Mouse (Mus musculus) layer of hippocampus, postnatal 25 days (tissue): ENCODE results near the gene Gm10837. TPM values are rescaled to one million over a fixed set of nuclear protein-coding genes. Genes with fewer than 3 reads are reported as not detected.

Source experiments
- DNase-seq, 2 experiments: peaks; one replicate each; pipeline ENCODE4 v3.0.0; 2022; ENCODE audit warnings: mixed read lengths in 2 of 2, low spot score in 1 of 2; ENCODE audit errors: extremely low spot score in 1 of 2
- total RNA-seq, 2 experiments: library from RNA; stranded (reverse); gene quantifications; 2 replicates each; pipeline ENCODE4 v1.2.3; 2021

Gene Gm10837
- total RNA-seq, 2 experiments from 2014 or later, result 0.23 TPM; not detected in 1

DNA sequence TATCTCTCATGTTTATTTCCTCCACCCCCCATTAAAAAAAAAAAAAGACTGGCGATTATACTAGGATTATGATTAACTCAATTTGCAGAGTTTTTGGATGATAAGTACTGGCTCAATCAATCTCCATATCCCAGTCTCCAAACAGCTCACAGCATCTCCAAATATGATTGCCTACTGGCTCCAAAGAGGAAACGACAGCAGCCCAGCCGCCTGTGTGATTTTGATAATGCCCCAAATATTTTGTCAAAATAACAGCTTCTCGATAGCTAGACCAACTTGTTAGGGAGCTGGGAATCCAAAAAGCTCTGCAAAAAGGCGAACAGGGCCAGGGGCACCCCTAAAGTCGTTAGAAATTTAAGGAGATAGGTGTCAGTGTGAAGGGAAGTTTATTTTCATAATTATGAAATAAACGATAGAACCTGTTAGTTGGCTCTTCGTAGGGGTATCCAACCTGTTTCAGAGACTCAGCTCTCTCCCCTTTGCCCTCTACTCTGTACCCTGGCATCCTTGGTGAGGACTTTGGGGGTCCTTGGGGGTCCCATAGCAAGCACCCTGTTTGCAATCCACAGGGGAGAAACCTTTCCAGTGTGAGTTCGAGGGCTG, 12.3 kb upstream of the Gm10837 start:
- DNase-seq, result no peak

DNA sequence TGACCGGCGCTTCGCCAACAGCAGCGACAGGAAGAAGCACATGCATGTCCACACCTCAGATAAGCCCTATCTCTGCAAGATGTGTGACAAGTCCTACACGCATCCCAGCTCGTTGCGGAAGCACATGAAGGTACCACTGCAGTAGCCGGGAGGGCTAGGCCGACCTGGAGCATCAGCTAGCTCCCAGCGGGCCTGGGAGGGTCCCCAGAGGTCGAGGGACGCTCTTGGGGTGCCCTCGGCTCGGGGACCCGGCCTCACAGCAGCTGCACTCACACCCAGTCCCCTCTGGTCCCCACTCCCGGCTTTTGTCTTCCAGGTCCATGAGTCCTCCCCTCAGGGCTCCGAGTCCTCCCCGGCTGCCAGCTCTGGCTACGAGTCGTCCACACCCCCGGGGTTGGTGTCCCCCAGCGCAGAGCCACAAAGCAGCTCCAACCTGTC, 11.8 kb upstream of the Gm10837 start:
- no peak for DNase-seq

DNA sequence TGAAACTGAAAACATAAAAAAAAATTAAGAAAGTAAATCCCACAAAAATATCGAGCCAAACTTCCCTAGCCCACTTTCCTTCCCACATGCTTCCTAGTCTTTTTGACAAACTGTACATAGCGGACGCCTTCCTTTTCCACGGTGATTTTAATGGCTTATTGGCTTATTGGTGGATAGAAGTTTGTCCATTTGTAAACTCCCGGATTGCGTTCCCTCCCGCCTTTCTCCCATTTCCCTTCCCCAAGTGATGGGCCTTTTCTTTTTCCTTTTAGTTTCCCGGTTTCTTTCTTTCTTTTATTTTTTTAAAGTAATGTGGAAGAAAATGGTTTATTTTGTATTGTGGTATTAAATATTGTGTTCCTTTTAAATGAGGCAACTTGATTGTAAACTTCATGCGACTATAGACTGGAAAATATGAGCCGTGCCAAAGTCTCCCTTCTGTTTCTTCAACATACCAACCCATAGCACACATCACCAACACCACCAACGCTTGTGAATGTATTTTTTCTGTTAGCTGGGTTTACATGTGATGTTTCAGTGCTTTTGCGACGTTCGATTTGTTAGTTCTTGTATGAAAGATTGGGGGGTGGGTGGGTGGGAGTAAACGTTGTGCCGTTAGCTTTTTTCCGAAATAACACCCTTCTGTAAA, 10.8 kb upstream of the Gm10837 start:
- DNase-seq, result no peak

DNA sequence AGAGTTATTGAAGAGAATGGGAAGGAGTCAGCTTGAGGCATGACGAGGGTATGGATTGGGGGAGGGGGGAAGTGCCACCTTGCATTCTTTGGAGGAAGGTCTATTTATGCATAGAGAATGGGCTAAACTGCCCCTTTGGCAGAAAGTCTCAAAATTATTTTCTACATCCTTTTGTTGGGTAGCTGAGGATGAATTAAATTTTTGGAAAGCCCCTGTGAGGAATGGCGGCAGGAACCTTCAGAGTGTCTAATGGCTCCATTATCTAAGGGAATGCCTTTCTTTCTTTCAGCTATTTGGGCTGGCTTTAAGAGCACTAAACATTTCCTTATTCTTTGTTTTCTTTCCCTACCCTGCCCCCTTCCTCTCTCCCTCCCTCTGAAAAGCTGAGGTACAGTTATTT, 10.0 kb upstream of the Gm10837 start:
- DNase-seq, result no peak

DNA sequence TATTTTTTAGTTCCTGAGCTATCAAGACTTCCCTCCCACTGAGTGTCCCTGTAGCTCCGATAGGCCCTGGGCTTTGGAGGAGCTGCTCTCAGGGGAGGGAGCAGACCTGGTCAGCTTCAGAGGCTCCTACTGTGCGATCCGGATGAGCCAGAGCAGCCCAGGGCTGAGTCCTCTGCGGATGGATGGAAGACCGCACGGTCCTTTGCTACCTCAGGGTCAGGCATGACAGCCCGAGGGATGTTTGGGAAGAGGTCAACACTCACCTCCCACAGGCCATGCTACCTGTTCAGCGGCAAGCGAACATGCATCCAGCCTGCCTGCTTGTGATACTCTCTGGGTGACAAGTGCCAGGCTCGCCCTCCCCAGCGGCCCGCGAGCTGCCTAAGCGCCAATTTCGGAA, 9.2 kb upstream of the Gm10837 start:
- no peak for DNase-seq

DNA sequence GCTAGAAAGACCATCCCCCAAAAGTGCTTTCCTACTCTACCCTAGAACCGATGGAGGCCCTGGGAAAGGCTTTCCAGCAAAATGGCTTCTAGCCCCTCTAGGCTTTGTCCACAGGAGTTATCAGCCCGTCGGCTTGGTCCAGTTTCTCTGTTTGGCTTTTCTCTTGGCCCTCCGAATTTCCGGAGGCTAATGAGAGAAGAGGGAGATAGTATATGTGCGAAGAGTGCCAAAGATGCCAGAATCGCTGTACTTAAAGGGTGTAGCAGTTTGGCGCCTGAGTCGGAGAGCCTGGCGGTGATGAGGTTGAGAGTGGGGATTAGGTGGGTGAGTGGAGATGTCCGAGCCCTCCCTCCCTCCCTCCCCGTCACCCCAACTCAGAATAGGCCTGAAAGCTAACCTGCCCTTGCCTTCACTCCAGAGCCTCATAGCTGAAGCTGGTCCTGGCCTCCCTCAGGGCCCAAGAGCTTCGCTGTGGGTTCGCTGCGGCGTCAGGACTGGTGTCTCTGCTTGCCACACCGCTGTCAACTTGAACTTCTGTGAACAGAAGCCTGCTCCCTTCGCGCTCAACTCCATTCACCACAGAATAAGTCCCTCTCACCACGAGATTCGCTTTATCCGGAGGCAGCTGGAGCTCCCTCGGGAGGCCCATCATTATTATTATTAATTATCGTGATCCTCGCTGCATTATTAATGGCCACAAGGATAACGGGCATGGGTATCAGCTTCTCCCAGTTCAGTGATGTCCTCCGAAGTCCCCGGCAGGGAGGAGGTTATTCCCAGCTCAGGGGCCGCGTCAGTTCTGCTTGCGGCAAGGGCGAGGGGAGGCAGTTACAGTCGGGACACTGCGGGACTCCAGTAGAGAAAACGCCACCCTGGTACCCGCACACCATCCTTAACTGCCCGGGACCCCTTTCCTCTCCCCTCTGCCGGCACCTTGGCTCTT, 8.0 kb upstream of the Gm10837 start:
- DNase-seq, result no peak

DNA sequence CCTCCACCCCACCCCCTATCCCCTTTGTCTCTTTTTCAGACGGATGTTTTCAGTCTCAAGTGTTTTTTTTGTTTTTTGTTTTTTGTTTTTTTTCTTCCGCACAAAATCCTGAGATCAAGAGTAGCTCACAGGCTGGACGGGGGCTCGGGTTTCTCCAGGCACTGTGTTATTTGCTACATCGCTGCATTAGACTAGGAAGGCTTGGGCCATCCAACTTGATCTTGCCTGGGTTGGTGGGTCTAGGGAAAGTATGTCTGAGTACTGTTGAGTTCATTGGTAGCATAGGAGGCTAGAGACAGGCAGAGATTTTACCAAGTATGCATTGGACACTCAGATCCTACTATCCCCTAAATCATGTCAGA, 7.4 kb upstream of the Gm10837 start:
- DNase-seq, result no peak

DNA sequence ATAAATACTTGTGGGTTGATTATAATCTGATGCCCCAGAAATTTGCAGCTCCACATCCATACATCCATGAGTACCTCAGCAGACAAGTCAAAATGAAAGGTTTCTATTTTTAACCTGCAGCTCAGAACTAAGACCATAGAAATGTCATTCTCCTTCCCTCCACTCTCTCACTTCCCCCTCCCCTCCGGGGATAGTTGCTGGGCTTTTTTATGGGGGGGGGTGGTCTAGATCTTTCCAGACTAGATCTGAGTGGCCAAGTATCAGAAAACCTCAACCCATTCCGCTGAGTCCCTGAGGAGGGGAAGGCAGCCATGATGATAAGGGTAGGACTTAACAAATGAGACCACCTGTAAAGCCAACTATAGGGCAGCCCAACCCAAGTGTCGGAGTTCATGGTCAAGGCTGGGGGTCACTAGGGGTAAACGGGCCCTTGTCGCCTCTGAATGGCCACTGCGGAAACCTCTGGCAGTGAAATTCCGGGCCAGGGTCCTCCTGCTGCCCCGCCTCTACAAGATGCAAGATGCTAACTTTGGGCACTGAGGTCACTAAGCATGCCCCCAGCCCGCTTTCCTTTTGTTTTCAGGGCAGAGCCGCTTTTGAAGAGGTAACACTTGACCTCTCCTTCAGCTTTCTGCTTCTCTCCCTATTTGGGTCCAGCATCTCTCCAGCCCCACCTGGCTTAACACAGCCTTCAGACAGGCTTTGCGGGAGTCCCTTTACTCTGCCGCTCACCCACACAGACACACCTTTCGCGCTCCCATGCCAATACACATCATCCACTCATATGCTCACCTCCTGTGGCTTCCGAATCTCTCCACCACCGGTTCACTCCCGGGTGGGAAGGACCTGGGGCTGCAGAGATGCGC, 6.6 kb upstream of the Gm10837 start:
- DNase-seq, result no peak

DNA sequence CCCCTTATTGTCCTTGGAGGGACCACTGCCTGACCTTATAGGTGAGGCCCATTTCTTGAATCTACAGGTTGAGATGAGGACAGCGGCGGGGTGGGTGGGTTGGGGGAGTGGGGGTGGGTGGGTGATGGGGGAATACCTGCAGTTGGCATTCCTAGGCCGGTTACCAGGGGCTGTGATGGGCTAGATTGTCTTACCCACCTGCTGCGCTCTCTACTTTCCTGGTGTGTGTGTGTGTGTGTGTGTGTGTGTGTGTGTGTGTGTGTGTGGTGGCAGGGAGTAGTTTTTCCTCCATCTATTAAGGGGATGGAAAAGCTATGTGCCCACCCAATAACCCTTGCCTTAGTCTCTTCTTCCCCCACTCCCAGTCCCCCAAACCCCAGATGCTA, 5.9 kb upstream of the Gm10837 start:
- no peak for DNase-seq

DNA sequence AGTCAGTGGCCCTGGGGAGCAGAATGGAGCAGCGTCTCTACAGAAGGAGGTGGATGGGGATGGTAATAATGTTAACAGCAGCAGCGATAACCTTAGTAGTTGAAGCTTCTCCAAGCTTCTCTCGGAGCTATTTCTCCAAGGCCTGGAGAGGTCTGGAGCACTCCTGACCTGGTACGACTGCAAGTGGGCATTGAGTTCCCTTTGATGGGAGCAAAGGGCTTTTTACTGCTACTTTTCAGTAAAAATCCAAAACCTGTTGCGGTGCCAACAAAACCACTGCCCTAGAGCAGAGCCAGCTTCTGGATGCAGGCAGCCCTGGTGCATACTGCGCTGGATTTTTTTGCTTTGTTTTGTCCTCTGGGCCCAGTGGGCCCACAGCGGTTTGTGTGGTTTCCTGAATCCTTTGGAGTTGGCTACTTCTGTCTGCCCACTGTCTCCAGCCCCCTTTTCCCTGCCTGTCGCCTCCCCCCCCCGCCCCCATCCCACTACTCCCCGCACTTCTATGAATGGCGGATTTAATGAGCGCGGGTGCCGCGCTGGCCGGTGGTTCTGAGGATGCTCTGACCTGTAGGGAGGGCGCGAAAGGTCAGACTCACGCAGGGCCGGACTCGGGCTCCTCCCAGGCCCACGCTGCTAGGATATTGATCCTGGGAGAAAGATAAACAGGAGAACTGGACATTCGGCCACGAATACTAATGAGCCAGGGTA, 5.4 kb upstream of the Gm10837 start:
- no peak for DNase-seq

DNA sequence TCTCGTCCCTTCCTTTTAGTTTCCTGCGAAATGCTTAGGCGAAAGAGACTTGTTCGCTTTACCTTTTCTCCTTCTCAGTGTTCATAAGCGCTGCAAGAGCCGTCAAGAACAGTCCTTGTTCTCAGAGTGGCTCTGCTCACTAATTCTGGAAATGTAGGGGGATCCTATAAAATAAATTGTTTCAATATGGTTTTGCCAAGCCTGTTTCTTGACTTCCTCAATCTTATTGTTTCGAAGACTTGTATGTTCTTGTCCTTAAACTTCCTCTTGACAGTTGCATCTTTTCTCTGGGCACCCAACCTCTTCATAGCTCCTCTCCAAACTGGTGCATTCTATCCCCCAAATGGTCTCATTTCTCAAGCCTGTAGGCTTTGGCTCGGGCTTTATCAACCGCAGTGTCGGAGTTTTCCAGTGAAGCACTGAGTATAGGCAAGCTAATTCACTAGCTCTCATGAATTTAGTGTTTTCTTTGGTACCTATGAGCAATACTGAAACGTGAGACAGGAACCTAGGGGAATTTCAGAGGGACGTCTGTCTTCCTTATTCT, 4.7 kb upstream of the Gm10837 start:
- no peak for DNase-seq

DNA sequence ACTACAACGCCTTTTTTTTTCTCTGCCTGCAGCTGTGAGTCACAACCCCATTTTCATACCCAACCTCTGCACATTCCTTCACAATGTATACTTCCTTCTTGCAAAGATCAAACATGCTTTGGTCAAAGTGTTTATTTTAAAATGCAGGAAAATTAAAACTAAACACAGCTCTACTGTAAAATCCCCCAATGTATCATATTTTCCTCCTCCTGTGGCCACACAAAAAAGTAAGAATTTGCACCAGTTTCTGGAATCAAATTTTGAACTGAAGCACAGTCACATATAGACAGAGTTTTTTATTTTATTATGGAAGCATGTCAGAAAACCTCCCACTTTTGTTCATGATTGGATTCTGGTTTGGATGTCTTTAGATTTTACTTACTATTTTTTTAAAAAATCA, 3.8 kb upstream of the Gm10837 start:
- DNase-seq, result no peak

DNA sequence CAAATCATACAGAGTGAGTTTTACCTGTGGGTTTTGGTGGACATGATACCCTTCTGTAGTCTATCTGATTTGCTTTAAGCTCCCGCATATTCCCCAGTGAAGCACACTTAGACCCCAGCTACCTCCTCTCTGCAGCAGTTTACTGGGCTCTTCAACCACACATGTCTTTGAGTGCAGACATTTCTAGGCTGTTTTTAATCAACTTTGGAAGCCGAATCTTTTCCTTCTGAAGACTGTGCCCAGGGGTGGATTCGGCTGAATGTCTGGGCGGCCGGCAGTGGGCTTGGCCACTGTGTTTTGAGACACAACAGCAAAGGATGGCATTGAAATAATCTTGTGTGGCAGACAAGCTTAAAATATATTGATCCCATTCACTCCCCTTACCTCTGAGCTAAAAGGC, 3.0 kb upstream of the Gm10837 start:
- no peak for DNase-seq

DNA sequence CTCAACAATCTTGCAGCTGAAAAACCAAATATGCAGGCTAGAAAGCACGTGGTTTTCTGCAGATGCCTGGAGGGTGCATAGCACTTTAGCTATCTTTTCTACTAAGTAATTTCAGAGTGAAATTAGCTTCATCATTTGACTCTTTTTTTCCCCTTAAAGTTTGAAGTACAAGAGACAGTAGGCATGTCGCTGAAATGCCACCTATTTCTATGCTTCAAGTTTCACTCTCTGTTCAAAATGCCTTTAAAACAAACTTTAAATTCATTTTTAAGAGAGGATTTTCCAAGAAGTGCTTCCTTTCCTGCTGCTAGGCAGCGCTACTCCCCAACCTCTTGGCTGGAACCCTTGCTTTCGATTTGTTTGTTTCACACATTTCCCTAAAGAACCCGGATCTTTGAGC, 1.3 kb upstream of the Gm10837 start:
- no peak for DNase-seq

DNA sequence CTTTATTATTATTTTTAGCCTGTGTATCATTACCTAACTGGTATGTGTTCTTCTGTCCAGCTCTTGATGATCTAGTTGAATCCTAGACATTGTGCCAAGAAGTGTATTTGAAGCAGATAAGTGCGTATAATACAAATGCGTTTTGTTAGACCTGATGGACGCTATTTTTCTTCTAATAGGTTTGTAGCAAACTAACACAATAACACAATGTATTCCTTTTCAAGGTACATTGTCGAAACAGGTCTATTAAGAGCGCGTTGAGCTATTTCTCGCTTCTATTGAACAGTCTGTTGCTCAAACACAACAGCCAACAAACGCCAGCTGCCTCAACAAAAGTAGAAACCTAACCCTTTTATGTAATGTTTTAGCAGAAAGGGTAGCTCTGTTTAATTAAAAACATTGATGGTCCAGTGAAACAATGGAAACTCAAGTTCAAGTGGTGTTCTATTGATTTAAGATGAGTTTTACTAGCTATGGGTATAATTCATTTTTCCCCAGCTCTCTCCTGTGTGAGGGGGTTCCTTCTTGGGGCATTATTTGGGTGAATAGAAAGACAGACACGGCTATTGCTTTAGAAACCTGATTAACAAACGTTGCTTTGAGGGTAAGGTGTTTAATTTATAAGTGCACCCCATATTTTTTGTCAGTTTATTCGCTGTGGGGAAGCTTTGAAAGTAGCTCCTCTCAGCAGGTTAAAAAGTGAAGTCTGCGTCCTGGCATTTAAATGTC, 536 bp upstream of the Gm10837 start:
- DNase-seq, result no peak

DNA sequence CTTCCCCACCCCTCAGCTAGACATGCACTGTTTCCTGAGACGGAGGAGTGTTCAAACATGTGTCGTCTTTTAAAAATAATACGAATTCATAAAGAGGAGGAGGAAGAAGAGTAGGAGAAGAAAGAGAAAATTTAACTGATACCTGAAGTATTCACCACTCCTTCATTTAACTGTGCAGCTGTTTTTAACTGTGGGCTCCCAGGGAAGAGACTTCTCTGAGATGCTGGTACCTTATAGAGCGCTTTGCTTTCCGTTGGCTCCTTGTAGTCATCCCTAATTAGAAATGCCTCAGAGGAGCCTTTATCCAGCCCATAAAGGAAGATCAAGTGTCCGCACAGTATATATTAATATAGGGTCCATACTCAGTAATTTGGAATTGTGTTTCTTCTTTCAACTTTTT, 1.1 kb downstream of the Gm10837 start:
- DNase-seq, result no peak

DNA sequence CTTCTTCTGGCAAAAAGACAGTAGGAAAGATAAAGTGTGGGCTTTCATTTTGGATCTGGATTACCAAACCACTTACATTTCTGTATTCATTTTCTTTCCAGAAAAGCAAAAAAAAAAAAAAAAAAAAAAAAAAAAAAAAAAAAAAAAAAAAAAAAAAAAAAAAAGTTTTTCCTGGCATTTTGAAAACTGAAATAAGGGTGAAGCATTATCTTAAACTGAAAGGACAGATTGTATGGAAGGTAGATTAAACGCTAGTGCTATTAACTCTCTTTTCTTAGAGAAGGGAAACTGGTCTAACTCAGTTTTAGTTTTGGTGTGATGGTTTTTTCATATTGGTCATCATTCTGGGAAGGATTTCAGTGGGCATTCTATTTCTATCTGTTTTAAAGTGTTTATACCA, 1.6 kb downstream of the Gm10837 start:
- no peak for DNase-seq

DNA sequence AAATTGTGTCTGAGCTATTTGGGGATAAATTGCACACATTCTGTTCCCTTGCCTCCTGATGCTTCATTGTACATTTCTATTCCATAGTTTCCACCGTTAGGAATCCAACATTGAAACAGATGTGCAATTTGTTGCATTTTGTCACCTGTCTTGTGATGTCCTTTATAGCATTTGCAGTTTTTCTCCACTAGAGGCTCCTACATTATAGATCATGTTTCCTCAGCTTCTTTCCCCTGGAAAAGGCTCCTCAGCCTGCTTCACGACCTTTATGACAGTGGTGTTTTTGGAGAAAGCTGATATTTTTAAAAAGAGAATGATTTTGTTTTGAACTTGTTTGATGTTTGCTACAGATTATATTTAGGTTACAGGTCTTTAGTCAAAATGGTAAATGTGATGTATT, 18.7 kb downstream of the Gm10837 start:
- no peak for DNase-seq

DNA sequence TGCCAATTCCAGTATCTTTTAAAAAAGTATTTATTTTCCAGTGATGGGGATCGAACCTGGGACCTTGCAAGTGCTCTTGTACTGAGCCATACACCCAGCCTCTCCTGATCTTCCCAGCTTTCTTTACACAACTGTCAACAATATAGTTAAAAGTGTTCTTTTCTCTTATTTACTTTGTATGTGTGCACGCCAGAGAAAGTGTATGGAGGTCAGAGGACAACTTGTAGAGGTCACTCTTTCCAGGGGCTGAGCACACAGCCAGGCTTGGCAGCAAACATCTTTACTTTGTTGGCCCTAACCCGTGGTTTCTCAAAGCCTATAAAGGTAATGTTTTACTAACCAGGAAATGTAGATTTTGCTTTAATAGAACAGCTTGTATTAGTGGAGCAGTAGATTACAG, 21.1 kb downstream of the Gm10837 start:
- no peak for DNase-seq
